Mouse (Mus musculus): Measurements from ENCODE around the gene Stat5a. TPM values are rescaled to one million over a fixed set of nuclear protein-coding genes. Genes with fewer than 3 reads are reported as not detected.
A peak's percentile ranks its signal among the peaks of the same experiment; 100 is the strongest.

Stat5a gene
- polyA plus RNA-seq, 1 experiment from 2014 or later, result 15.1 TPM

DNA sequence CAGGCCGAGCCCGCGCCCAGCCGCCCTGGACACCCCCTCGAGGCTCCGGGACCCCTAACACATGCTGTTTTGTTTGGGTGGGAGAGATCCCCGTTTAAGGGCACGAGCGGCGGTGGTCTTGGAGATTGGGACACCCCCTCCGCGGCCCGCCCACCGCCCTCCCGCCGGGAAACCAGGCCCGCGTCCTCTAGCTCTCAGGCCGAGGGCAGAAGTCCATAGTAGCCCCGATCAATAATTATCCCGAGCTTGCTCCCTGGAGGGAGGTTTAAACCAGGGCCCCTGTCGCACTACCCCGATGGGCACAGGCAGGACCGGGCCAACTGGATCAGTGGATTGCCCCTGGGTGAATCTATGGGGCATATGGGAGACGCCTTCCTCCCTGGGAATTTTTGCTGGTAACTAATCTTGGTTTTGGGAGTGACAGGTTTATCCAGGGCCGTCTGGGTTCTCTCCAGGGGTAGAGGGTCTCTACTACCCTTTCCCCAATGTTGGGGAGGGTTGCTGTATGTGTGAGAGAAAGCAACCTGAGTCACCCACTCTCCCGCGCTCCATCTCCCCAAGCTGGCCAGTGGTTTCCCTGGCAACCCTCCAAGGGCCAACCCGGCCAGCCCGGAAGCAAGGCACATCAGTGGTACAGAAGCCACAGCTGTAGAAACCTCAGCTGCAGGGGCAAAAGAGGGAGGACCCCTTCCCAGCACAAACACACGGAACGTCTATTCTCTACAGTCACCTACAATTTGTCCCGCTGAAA lies 8.2 kb upstream of the Stat5a start:
- Histone ChIP-seq H3K4me2 (ENCODE audit: low read depth, low read length) (peak overlapping the region; percentile 80), H3K27me3 (ENCODE audit: control insufficient read depth, insufficient read depth, low read length) (no peaks in the 10 kb centered on the region; the same call in 1 of the 2 replicates), H3K9ac (ENCODE audit: low read length) (peak overlapping the region; percentile 98), H3K36me3 (ENCODE audit: control insufficient read depth, insufficient read depth) (no peaks in the 10 kb centered on the region), H3K4me1 (ENCODE audit: control insufficient read depth, insufficient read depth, low read length) (peaks cover 23% of the 10 kb centered on the region), H3K9me3 (replicated peaks; ENCODE audit: control insufficient read depth, low read length) (no peaks in the 10 kb centered on the region), H3K27ac (ENCODE audit: low read length) (peak overlapping the region; percentile 91), H3K4me3 (ENCODE audit: low read length) (peak overlapping the region; percentile 82)
- peak; percentile 26; the same call in 1 of the 2 replicates for ATAC-seq (replicated peaks; ENCODE audit: extremely low read depth, insufficient read depth, low FRiP score)
- WGBS, result 1% methylated on average over 33 of the region's 33 CpGs

DNA sequence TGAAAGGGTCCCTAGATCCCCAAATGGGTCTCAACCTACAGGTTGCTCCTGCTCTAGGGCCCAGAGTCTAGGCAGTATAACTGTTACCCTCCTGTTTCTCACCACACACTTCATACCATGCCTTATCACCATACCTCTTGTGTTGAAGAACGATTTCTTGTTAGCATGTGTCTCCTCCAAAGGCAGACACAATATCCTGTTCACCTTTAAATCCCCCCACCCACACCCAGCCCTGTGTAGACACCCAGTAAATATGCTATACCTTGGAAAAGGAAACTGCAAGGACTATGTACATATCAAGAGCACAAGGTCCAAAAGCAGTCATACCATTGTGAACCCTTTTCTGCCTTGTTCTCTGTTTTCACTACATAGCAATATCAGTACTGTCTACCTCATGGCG lies 7.1 kb upstream of the Stat5a start:
- H3K27me3 ChIP-seq (ENCODE audit: control insufficient read depth, insufficient read depth, low read length), result no peaks in the 10 kb centered on the region; the same call in 1 of the 2 replicates
- no peak overlapping the region for H3K4me2 ChIP-seq (ENCODE audit: low read depth, low read length)
- WGBS, result 77% methylated on average over 2 of the region's 2 CpGs
- no peak overlapping the region for H3K9ac ChIP-seq (ENCODE audit: low read length)
- H3K4me1 ChIP-seq (ENCODE audit: control insufficient read depth, insufficient read depth, low read length), result peaks cover 23% of the 10 kb centered on the region
- ATAC-seq (replicated peaks; ENCODE audit: extremely low read depth, insufficient read depth, low FRiP score), result no peak
- no peaks in the 10 kb centered on the region for H3K9me3 ChIP-seq (replicated peaks; ENCODE audit: control insufficient read depth, low read length)
- H3K27ac ChIP-seq (ENCODE audit: low read length), result no peak overlapping the region
- no peaks in the 10 kb centered on the region for H3K36me3 ChIP-seq (ENCODE audit: control insufficient read depth, insufficient read depth)
- H3K4me3 ChIP-seq (ENCODE audit: low read length), result no peak overlapping the region

DNA sequence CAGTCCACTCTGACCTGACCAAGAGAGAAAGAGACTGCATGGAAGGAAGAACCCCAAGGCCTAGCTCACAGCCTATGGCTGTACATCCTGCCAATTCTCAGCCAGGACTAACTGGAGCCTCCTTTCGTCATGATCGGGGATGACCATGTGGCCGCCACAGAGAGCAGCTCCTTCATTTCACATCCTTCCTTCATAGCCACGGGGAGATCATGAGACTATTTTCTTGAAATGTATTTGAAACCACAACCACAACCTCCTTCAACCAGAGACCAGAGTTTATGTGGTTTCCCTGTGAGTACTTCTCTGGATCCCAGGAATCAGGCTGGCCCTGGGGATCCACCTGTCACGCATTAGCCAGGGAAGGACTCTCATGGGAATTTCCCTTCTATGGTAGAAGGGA lies 6.1 kb upstream of the Stat5a start:
- no peaks in the 10 kb centered on the region for H3K9me3 ChIP-seq (replicated peaks; ENCODE audit: control insufficient read depth, low read length)
- WGBS, result 73% methylated on average over 5 of the region's 5 CpGs

DNA sequence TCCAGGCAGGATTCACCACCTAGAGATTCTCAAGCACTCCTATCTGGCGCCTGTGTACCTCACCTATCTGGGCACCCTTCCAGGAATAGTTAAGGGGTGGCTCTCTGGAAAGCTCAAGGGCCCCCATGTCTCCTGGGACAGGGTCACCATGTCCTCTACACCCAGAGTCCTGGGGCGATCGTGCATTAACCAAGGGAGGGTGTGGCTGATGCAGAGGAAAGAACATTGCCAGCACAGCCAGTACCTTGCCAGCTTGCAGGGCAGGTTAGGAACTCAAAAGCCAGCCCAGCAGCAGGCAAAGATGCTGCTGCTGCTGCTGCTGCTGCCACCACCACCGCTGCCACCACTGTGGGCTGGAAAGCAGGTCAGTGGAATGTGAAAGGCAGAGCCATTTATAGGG lies 4.9 kb upstream of the Stat5a start:
- peaks cover 10% of the 10 kb centered on the region for H3K4me1 ChIP-seq (ENCODE audit: control insufficient read depth, insufficient read depth, low read length)
- 21% methylated on average over 4 of the region's 4 CpGs for WGBS
- no peak overlapping the region for H3K4me3 ChIP-seq (ENCODE audit: low read length)
- H3K9me3 ChIP-seq (replicated peaks; ENCODE audit: control insufficient read depth, low read length), result no peaks in the 10 kb centered on the region
- H3K36me3 ChIP-seq (ENCODE audit: control insufficient read depth, insufficient read depth), result no peaks in the 10 kb centered on the region
- no peak overlapping the region for H3K4me2 ChIP-seq (ENCODE audit: low read depth, low read length)
- H3K27ac ChIP-seq (ENCODE audit: low read length), result no peak overlapping the region
- ATAC-seq (replicated peaks; ENCODE audit: extremely low read depth, insufficient read depth, low FRiP score), result no peak
- peak overlapping the region; percentile 35; the same call in 1 of the 2 replicates for H3K9ac ChIP-seq (ENCODE audit: low read length)
- peaks cover 3% of the 10 kb centered on the region for H3K27me3 ChIP-seq (ENCODE audit: control insufficient read depth, insufficient read depth, low read length)

More for the DNA sequence above, 6.1 kb upstream of the Stat5a start:
- peaks cover under 1% of the 10 kb centered on the region for H3K27me3 ChIP-seq (ENCODE audit: control insufficient read depth, insufficient read depth, low read length)
- ATAC-seq (replicated peaks; ENCODE audit: extremely low read depth, insufficient read depth, low FRiP score), result no peak
- H3K9ac ChIP-seq (ENCODE audit: low read length), result no peak overlapping the region
- H3K36me3 ChIP-seq (ENCODE audit: control insufficient read depth, insufficient read depth), result no peaks in the 10 kb centered on the region
- no peak overlapping the region for H3K4me3 ChIP-seq (ENCODE audit: low read length)
- peaks cover 18% of the 10 kb centered on the region for H3K4me1 ChIP-seq (ENCODE audit: control insufficient read depth, insufficient read depth, low read length)
- no peak overlapping the region for H3K27ac ChIP-seq (ENCODE audit: low read length)
- H3K4me2 ChIP-seq (ENCODE audit: low read depth, low read length), result no peak overlapping the region

DNA sequence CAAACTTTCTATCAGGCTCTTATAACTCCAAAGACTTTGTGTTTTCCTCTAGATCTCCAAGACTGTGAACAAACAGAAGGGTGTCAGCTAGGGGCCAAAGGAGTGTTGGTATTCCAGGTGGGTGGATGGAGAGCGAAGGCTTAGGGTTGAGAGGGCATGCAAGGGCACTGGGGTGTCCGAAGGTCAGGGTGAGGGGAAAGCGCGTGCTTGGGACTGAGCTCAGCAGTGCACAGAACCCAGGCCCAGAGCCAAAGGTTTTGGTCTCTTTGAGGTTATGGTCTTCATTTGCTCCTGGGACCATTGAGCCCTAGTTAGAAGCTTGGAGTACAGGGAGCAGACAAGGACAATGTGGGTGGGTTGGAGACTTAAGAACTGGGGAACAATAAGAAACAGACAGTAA lies 4.0 kb upstream of the Stat5a start:
- Histone ChIP-seq H3K27ac (ENCODE audit: low read length) (no peak overlapping the region), H3K4me3 (ENCODE audit: low read length) (no peak overlapping the region), H3K4me2 (ENCODE audit: low read depth, low read length) (no peak overlapping the region), H3K27me3 (ENCODE audit: control insufficient read depth, insufficient read depth, low read length) (peaks cover 3% of the 10 kb centered on the region), H3K36me3 (ENCODE audit: control insufficient read depth, insufficient read depth) (no peaks in the 10 kb centered on the region), H3K9me3 (replicated peaks; ENCODE audit: control insufficient read depth, low read length) (no peaks in the 10 kb centered on the region), H3K9ac (ENCODE audit: low read length) (no peak overlapping the region), H3K4me1 (ENCODE audit: control insufficient read depth, insufficient read depth, low read length) (peaks cover 14% of the 10 kb centered on the region)
- WGBS, result 87% methylated on average over 4 of the region's 4 CpGs
- ATAC-seq (replicated peaks; ENCODE audit: extremely low read depth, insufficient read depth, low FRiP score), result no peak

DNA sequence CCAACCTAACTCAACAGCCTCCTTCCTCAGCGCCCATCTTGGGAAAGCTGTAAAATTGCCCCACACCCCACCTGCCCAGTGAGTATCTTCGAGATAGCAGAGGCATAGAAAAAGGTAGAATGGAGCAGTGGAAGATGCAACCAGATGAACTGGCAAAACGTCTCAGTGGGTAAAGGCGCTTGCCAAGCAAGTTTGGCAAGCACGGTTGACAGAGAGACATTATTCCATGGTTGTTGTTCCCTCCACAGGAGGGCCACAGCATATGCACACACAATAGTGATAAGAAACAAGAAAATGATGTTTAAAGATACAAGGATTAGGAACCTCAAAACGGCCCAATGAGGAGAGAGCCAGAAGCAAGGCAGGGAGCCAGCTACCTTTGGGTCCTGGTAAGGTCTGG lies 1.2 kb upstream of the Stat5a start:
- 65% methylated on average over 6 of the region's 6 CpGs for WGBS
- Histone ChIP-seq H3K4me3 (ENCODE audit: low read length) (no peak overlapping the region), H3K36me3 (ENCODE audit: control insufficient read depth, insufficient read depth) (no peaks in the 10 kb centered on the region), H3K4me1 (ENCODE audit: control insufficient read depth, insufficient read depth, low read length) (peaks cover 12% of the 10 kb centered on the region), H3K9me3 (replicated peaks; ENCODE audit: control insufficient read depth, low read length) (no peaks in the 10 kb centered on the region), H3K9ac (ENCODE audit: low read length) (no peak overlapping the region), H3K27ac (ENCODE audit: low read length) (no peak overlapping the region), H3K4me2 (ENCODE audit: low read depth, low read length) (no peak overlapping the region), H3K27me3 (ENCODE audit: control insufficient read depth, insufficient read depth, low read length) (peaks cover 3% of the 10 kb centered on the region)
- no peak for ATAC-seq (replicated peaks; ENCODE audit: extremely low read depth, insufficient read depth, low FRiP score)

DNA sequence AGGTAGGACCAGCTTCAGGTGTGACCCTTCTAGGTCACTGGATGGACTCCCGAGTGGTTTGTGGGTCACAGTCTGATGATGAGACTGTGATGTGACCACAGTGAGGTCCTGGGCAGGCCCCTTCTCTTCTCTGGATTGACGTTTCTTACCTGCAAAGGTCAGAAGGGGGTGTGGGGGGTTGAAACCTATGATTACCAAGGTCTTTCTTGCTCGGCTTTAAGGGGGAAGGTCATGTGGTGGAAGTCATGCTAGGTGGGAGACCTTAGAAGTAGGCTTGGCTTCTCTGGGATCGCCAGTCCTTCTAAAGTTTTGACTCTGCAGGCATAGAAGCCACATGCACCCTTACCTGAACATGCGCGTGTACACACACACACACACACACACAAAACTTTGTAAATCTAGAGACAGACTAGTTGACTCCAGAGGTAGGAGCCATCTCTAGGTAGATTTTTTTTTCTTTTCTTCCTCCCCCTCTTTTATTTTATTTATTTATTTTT lies 476 bp downstream of the Stat5a start:
- Histone ChIP-seq H3K4me1 (ENCODE audit: control insufficient read depth, insufficient read depth, low read length) (peaks cover 12% of the 10 kb centered on the region), H3K9me3 (replicated peaks; ENCODE audit: control insufficient read depth, low read length) (no peaks in the 10 kb centered on the region), H3K9ac (ENCODE audit: low read length) (peak overlapping the region; percentile 78), H3K27me3 (ENCODE audit: control insufficient read depth, insufficient read depth, low read length) (peaks cover 3% of the 10 kb centered on the region), H3K27ac (ENCODE audit: low read length) (peak overlapping the region; percentile 53), H3K36me3 (ENCODE audit: control insufficient read depth, insufficient read depth) (no peaks in the 10 kb centered on the region), H3K4me3 (ENCODE audit: low read length) (peak overlapping the region; percentile 62), H3K4me2 (ENCODE audit: low read depth, low read length) (peak overlapping the region; percentile 69)
- ATAC-seq (replicated peaks; ENCODE audit: extremely low read depth, insufficient read depth, low FRiP score), result no peak
- WGBS, result 56% methylated on average over 6 of the region's 6 CpGs

DNA sequence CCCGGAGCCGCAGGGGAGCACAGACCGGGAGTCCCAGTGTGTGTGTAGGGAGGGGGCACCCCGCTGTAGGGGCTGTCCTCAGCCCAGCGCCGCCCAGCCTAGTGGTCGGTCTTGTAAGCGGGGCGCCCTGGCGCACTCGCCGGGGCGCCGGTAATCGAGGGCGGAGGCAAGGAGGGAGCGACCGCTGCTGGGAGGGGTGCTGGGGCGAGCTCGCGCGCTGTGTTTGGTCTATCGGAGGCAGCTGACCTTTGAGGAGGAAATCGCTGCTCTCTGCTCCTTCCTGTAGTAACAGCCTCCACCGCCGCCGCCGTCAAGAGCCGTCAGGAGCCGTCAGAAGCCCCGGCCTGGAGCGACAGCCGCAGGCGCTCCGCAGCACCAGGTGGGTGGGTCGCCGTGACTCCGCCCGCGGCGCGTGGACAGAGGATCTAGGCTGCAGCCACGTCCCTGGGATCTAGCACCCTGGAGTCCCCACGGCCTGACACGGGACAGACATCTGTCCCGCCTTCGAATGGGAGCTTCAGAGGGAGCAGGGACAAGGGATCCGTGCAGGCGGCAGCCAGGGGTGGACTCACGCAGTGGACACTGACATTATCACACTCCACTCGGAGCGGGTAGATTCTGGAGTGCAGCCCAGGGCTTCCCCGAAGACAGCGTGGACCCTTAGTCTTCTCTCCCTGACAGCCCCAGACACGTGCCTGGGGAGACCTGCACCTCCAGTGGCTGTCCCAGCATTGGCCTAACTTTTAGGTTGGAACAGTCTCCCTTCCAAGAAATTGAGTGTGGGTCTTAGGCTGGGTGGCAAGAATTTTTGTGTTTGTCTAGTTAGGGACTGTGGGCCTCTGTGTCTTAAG lies 1.3 kb downstream of the Stat5a start:
- Histone ChIP-seq H3K27ac (ENCODE audit: low read length) (peak overlapping the region; percentile 54; the same call in 1 of the 2 replicates), H3K9me3 (replicated peaks; ENCODE audit: control insufficient read depth, low read length) (no peaks in the 10 kb centered on the region), H3K4me1 (ENCODE audit: control insufficient read depth, insufficient read depth, low read length) (peaks cover 12% of the 10 kb centered on the region), H3K36me3 (ENCODE audit: control insufficient read depth, insufficient read depth) (no peaks in the 10 kb centered on the region), H3K4me2 (ENCODE audit: low read depth, low read length) (peak overlapping the region; percentile 69), H3K4me3 (ENCODE audit: low read length) (peak overlapping the region; percentile 62), H3K9ac (ENCODE audit: low read length) (peak overlapping the region; percentile 78), H3K27me3 (ENCODE audit: control insufficient read depth, insufficient read depth, low read length) (peaks cover 3% of the 10 kb centered on the region)
- WGBS, result under 1% methylated on average over 55 of the region's 55 CpGs
- ATAC-seq (replicated peaks; ENCODE audit: extremely low read depth, insufficient read depth, low FRiP score), result peak; percentile 89

DNA sequence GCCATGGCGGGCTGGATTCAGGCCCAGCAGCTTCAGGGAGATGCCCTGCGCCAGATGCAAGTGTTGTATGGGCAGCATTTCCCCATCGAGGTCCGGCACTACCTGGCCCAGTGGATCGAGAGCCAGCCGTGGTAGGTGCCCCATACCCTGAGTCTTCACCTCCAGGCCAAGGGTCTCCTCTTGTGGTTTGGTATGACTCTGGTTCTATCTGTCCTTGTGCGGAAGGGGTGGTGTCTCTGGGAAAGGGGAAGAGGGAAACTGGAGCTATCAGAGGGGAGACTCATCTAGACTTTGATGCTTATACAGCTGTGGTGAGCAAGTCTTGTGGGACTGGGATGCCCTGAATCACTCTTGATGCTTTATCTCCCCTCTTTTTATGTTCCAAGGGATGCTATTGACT lies 2.2 kb downstream of the Stat5a start:
- Histone ChIP-seq H3K4me3 (ENCODE audit: low read length) (peak overlapping the region; percentile 62), H3K4me1 (ENCODE audit: control insufficient read depth, insufficient read depth, low read length) (peaks cover 12% of the 10 kb centered on the region), H3K36me3 (ENCODE audit: control insufficient read depth, insufficient read depth) (no peaks in the 10 kb centered on the region), H3K9me3 (replicated peaks; ENCODE audit: control insufficient read depth, low read length) (no peaks in the 10 kb centered on the region), H3K27me3 (ENCODE audit: control insufficient read depth, insufficient read depth, low read length) (peaks cover 3% of the 10 kb centered on the region), H3K9ac (ENCODE audit: low read length) (peak overlapping the region; percentile 78; the same call in 1 of the 2 replicates), H3K27ac (ENCODE audit: low read length) (peak overlapping the region; percentile 10), H3K4me2 (ENCODE audit: low read depth, low read length) (peak overlapping the region; percentile 69)
- ATAC-seq (replicated peaks; ENCODE audit: extremely low read depth, insufficient read depth, low FRiP score), result no peak
- WGBS, result 79% methylated on average over 7 of the region's 7 CpGs

Data from heart, embryonic 16.5 days (tissue).